Mouse (Mus musculus): ENCODE data around the gene Tet2.

Gene Tet2

GRCm38 (mm10) chr3:133554092-133554491 is 9.2 kb upstream of the Tet2 start:
- in situ Hi-C loops (cut with MboI; ENCODE audit: low pct_unique_long_range_greater_than_20kb in 1 of 2, low sequenced_read_pairs in 2 of 2, unreplicated experiment in 1 of 2), result loop anchor here (25.0 kb wide), 1 partner anchor 217 kb away; no protein-coding TSS in a partner anchor

- in situ Hi-C loops (cut with MboI; ENCODE audit: low pct_unique_long_range_greater_than_20kb in 1 of 2, low sequenced_read_pairs in 2 of 2, unreplicated experiment in 1 of 2), result loop anchor here (25.0 kb wide), 1 partner anchor 215 kb away; no protein-coding TSS in a partner anchor
These were observed 7.0 kb upstream of the Tet2 start for GRCm38 (mm10) chr3:133551941-133552340.

GRCm38 (mm10) chr3:133549385-133550170 is 4.6 kb upstream of the Tet2 start:
- in situ Hi-C loops (cut with MboI; ENCODE audit: low pct_unique_long_range_greater_than_20kb in 1 of 2, low sequenced_read_pairs in 2 of 2, unreplicated experiment in 1 of 2), result loop anchor here (25.0 kb wide), 2 partner anchors 212 to 1988 kb away; no protein-coding TSS in a partner anchor

GRCm38 (mm10) chr3:133548613-133549012 is 3.7 kb upstream of the Tet2 start:
- in situ Hi-C loops (cut with MboI; ENCODE audit: low pct_unique_long_range_greater_than_20kb in 1 of 2, low sequenced_read_pairs in 2 of 2, unreplicated experiment in 1 of 2), result loop anchor here in 1 of 2 experiments (25.0 kb wide), 1 partner anchor 1989 kb away; no protein-coding TSS in a partner anchor

GRCm38 (mm10) chr3:133546790-133547189 is 1.9 kb upstream of the Tet2 start:
- in situ Hi-C loops (cut with MboI; ENCODE audit: low pct_unique_long_range_greater_than_20kb in 1 of 2, low sequenced_read_pairs in 2 of 2, unreplicated experiment in 1 of 2), result loop anchor here in 1 of 2 experiments (25.0 kb wide), 1 partner anchor 1991 kb away; no protein-coding TSS in a partner anchor

- in situ Hi-C loops (cut with MboI; ENCODE audit: low pct_unique_long_range_greater_than_20kb in 1 of 2, low sequenced_read_pairs in 2 of 2, unreplicated experiment in 1 of 2), result loop anchor here in 1 of 2 experiments (25.0 kb wide), 1 partner anchor 1992 kb away; no protein-coding TSS in a partner anchor
These were observed 346 bp upstream of the Tet2 start for GRCm38 (mm10) chr3:133545304-133545666.

GRCm38 (mm10) chr3:133544131-133544550 is 798 bp downstream of the Tet2 start:
- in situ Hi-C loops (cut with MboI; ENCODE audit: low pct_unique_long_range_greater_than_20kb in 1 of 2, low sequenced_read_pairs in 2 of 2, unreplicated experiment in 1 of 2), result loop anchor here in 1 of 2 experiments (25.0 kb wide), 1 partner anchor 1993 kb away; no protein-coding TSS in a partner anchor

- in situ Hi-C loops (cut with MboI; ENCODE audit: low pct_unique_long_range_greater_than_20kb in 1 of 2, low sequenced_read_pairs in 2 of 2, unreplicated experiment in 1 of 2), result loop anchor here in 1 of 2 experiments (25.0 kb wide), 1 partner anchor 1994 kb away; no protein-coding TSS in a partner anchor
These were observed 1.6 kb downstream of the Tet2 start for GRCm38 (mm10) chr3:133543101-133544020.

- in situ Hi-C loops (cut with MboI; ENCODE audit: low pct_unique_long_range_greater_than_20kb in 1 of 2, low sequenced_read_pairs in 2 of 2, unreplicated experiment in 1 of 2), result loop anchor here in 1 of 2 experiments (25.0 kb wide), 1 partner anchor 1995 kb away; no protein-coding TSS in a partner anchor
These were observed 2.9 kb downstream of the Tet2 start for GRCm38 (mm10) chr3:133542084-133542483.

- in situ Hi-C loops (cut with MboI; ENCODE audit: low pct_unique_long_range_greater_than_20kb in 1 of 2, low sequenced_read_pairs in 2 of 2, unreplicated experiment in 1 of 2), result loop anchor here in 1 of 2 experiments (25.0 kb wide), 1 partner anchor 1996 kb away; no protein-coding TSS in a partner anchor
These were observed 3.9 kb downstream of the Tet2 start for GRCm38 (mm10) chr3:133541000-133541399.

- in situ Hi-C loops (cut with MboI; ENCODE audit: low pct_unique_long_range_greater_than_20kb in 1 of 2, low sequenced_read_pairs in 2 of 2, unreplicated experiment in 1 of 2), result loop anchor here in 1 of 2 experiments (25.0 kb wide), 1 partner anchor 1997 kb away; no protein-coding TSS in a partner anchor
These were observed 4.9 kb downstream of the Tet2 start for GRCm38 (mm10) chr3:133539991-133540390.

- in situ Hi-C loops (cut with MboI; ENCODE audit: low pct_unique_long_range_greater_than_20kb in 1 of 2, low sequenced_read_pairs in 2 of 2, unreplicated experiment in 1 of 2), result loop anchor here in 1 of 2 experiments (25.0 kb wide), 1 partner anchor 1999 kb away; no protein-coding TSS in a partner anchor
These were observed 6.4 kb downstream of the Tet2 start for GRCm38 (mm10) chr3:133538499-133538898.

GRCm38 (mm10) chr3:133535644-133536043 is 9.3 kb downstream of the Tet2 start:
- in situ Hi-C loops (cut with MboI; ENCODE audit: low pct_unique_long_range_greater_than_20kb in 1 of 2, low sequenced_read_pairs in 2 of 2, unreplicated experiment in 1 of 2), result loop anchor here in 1 of 2 experiments (25.0 kb wide), 1 partner anchor 2002 kb away; no protein-coding TSS in a partner anchor

GRCm38 (mm10) chr3:133534066-133534465 is 10.9 kb downstream of the Tet2 start:
- in situ Hi-C loops (cut with MboI; ENCODE audit: low pct_unique_long_range_greater_than_20kb in 1 of 2, low sequenced_read_pairs in 2 of 2, unreplicated experiment in 1 of 2), result loop anchor here in 1 of 2 experiments (25.0 kb wide), 1 partner anchor 2003 kb away; no protein-coding TSS in a partner anchor

- in situ Hi-C loops (cut with MboI; ENCODE audit: low pct_unique_long_range_greater_than_20kb in 1 of 2, low sequenced_read_pairs in 2 of 2, unreplicated experiment in 1 of 2), result loop anchor here in 1 of 2 experiments (25.0 kb wide), 1 partner anchor 2004 kb away; no protein-coding TSS in a partner anchor
These were observed 11.5 kb downstream of the Tet2 start for GRCm38 (mm10) chr3:133533272-133533995.

- in situ Hi-C loops (cut with MboI; ENCODE audit: low pct_unique_long_range_greater_than_20kb in 1 of 2, low sequenced_read_pairs in 2 of 2, unreplicated experiment in 1 of 2), result loop anchor here in 1 of 2 experiments (25.0 kb wide), 1 partner anchor 2004 kb away; no protein-coding TSS in a partner anchor
These were observed 12.1 kb downstream of the Tet2 start for GRCm38 (mm10) chr3:133532806-133533205.

- in situ Hi-C loops (cut with MboI; ENCODE audit: low pct_unique_long_range_greater_than_20kb in 1 of 2, low sequenced_read_pairs in 2 of 2, unreplicated experiment in 1 of 2), result loop anchor here in 1 of 2 experiments (25.0 kb wide), 1 partner anchor 2005 kb away; no protein-coding TSS in a partner anchor
These were observed 12.7 kb downstream of the Tet2 start for GRCm38 (mm10) chr3:133532252-133532651.
